Mouse (Mus musculus): ENCODE data around the gene Gm16506. TPM values are rescaled to one million over a fixed set of nuclear protein-coding genes. Genes with fewer than 3 reads are reported as not detected.
"Not testable (repeated sequence)": the region's sequence is repeated elsewhere in the genome, so short reads cannot be mapped to it uniquely, and the experiment has no call there.

Gene Gm16506
- not detected in 2 replicates for polyA plus RNA-seq (2014; fragmentation: Nextera tagmentation; extraction: Ambion mirVana)

- not testable (repeated sequence) for H3K36me3 ChIP-seq (ENCODE audit: control insufficient read depth, insufficient read depth, low read length); H3K4me1 ChIP-seq (ENCODE audit: control insufficient read depth, insufficient read depth, low read length); H3K9me3 ChIP-seq (ENCODE audit: control insufficient read depth, low read length); ATAC-seq (ENCODE audit: insufficient number of reproducible peaks, low FRiP score, low TSS enrichment, low read depth); H3K27ac ChIP-seq (replicated peaks; ENCODE audit: low read depth, low read length); H3K4me2 ChIP-seq (ENCODE audit: low read depth, severe bottlenecking); DNase-seq (ENCODE audit: low spot score); H3K4me3 ChIP-seq (ENCODE audit: low read depth, low read length); H3K27me3 ChIP-seq (ENCODE audit: control insufficient read depth, insufficient read depth, low read length); H3K9ac ChIP-seq (ENCODE audit: low read length)
- 96% methylated on average over 2 of the region's 3 CpGs for WGBS
These were observed at the start of gene Gm16506 for GRCm38 (mm10) chr14:43727385-43727784. Gene Gm16506 (minus strand): TSS chr14:43727485.

- not testable (repeated sequence) for ATAC-seq (ENCODE audit: insufficient number of reproducible peaks, low FRiP score, low TSS enrichment, low read depth); H3K27me3 ChIP-seq (ENCODE audit: control insufficient read depth, insufficient read depth, low read length); H3K36me3 ChIP-seq (ENCODE audit: control insufficient read depth, insufficient read depth, low read length); H3K4me3 ChIP-seq (ENCODE audit: low read depth, low read length); H3K9ac ChIP-seq (ENCODE audit: low read length); DNase-seq (ENCODE audit: low spot score); H3K4me2 ChIP-seq (ENCODE audit: low read depth, severe bottlenecking); H3K4me1 ChIP-seq (ENCODE audit: control insufficient read depth, insufficient read depth, low read length); H3K27ac ChIP-seq (replicated peaks; ENCODE audit: low read depth, low read length); H3K9me3 ChIP-seq (ENCODE audit: control insufficient read depth, low read length)
- 78% methylated on average over 4 of the region's 4 CpGs for WGBS
These were observed 20.3 kb upstream of the Gm16506 start, which contains the start of gene Gm6526 for GRCm38 (mm10) chr14:43747566-43747965. Gene Gm6526 (plus strand): TSS chr14:43747866.

GRCm38 (mm10) chr14:43697621-43698020 lies 29.7 kb downstream of the Gm16506 start, which contains the start of gene Gm7324:
Gene Gm7324 (plus strand): TSS chr14:43697828.
- not testable (repeated sequence) for ATAC-seq (ENCODE audit: insufficient number of reproducible peaks, low FRiP score, low TSS enrichment, low read depth); DNase-seq (ENCODE audit: low spot score); H3K9me3 ChIP-seq (ENCODE audit: control insufficient read depth, low read length); H3K9ac ChIP-seq (ENCODE audit: low read length); H3K4me2 ChIP-seq (ENCODE audit: low read depth, severe bottlenecking); H3K36me3 ChIP-seq (ENCODE audit: control insufficient read depth, insufficient read depth, low read length); H3K27ac ChIP-seq (replicated peaks; ENCODE audit: low read depth, low read length); H3K4me3 ChIP-seq (ENCODE audit: low read depth, low read length); H3K4me1 ChIP-seq (ENCODE audit: control insufficient read depth, insufficient read depth, low read length); H3K27me3 ChIP-seq (ENCODE audit: control insufficient read depth, insufficient read depth, low read length)
- 96% methylated on average over 4 of the region's 4 CpGs for WGBS

GRCm38 (mm10) chr14:43677099-43677498 lies 50.2 kb downstream of the Gm16506 start, which contains the start of gene Gm8165:
Gene Gm8165 (minus strand): TSS chr14:43677199.
- not testable (repeated sequence) for H3K4me1 ChIP-seq (ENCODE audit: control insufficient read depth, insufficient read depth, low read length); H3K4me3 ChIP-seq (ENCODE audit: low read depth, low read length); H3K9me3 ChIP-seq (ENCODE audit: control insufficient read depth, low read length); H3K4me2 ChIP-seq (ENCODE audit: low read depth, severe bottlenecking); H3K27me3 ChIP-seq (ENCODE audit: control insufficient read depth, insufficient read depth, low read length); H3K36me3 ChIP-seq (ENCODE audit: control insufficient read depth, insufficient read depth, low read length); DNase-seq (ENCODE audit: low spot score); H3K27ac ChIP-seq (replicated peaks; ENCODE audit: low read depth, low read length); H3K9ac ChIP-seq (ENCODE audit: low read length); ATAC-seq (ENCODE audit: insufficient number of reproducible peaks, low FRiP score, low TSS enrichment, low read depth)
- no CpG with 5 or more reads among the region's 2 CpGs for WGBS

Other genes starting within 250 kb of the Gm16506 start
- not detected in 2 replicates for gene Gm5799, start 183.9 kb downstream of the Gm16506 start, polyA plus RNA-seq (2014; fragmentation: Nextera tagmentation; extraction: Ambion mirVana)
- gene Gm17654, start 148.3 kb downstream of the Gm16506 start, polyA plus RNA-seq (2014; fragmentation: Nextera tagmentation; extraction: Ambion mirVana) = not detected in 2 replicates
- not detected in 2 replicates for gene Gm10375, start 119.5 kb downstream of the Gm16506 start, polyA plus RNA-seq (2014; fragmentation: Nextera tagmentation; extraction: Ambion mirVana)
- gene Gm8165, start 50.3 kb downstream of the Gm16506 start, polyA plus RNA-seq (2014; fragmentation: Nextera tagmentation; extraction: Ambion mirVana) = not detected in 2 replicates
- gene Gm7324, start 29.7 kb downstream of the Gm16506 start, polyA plus RNA-seq (2014; fragmentation: Nextera tagmentation; extraction: Ambion mirVana) = 1.5 and 2.5 TPM in 2 replicates
- gene Gm6526, start 20.4 kb upstream of the Gm16506 start, polyA plus RNA-seq (2014; fragmentation: Nextera tagmentation; extraction: Ambion mirVana) = not detected in 2 replicates
- gene Gm8180, start 57.3 kb upstream of the Gm16506 start, polyA plus RNA-seq (2014; fragmentation: Nextera tagmentation; extraction: Ambion mirVana) = not detected in 2 replicates
- not detected in 2 replicates for gene Ear1, start 148.0 kb upstream of the Gm16506 start, polyA plus RNA-seq (2014; fragmentation: Nextera tagmentation; extraction: Ambion mirVana)
- not detected in 2 replicates for gene Ear10, start 196.1 kb upstream of the Gm16506 start, polyA plus RNA-seq (2014; fragmentation: Nextera tagmentation; extraction: Ambion mirVana)
- gene Gm8113, start 197.9 kb upstream of the Gm16506 start, polyA plus RNA-seq (2014; fragmentation: Nextera tagmentation; extraction: Ambion mirVana) = 10.5 and 12.9 TPM in 2 replicates
- not detected in 2 replicates for gene Ang5, start 229.6 kb upstream of the Gm16506 start, polyA plus RNA-seq (2014; fragmentation: Nextera tagmentation; extraction: Ambion mirVana)